Mouse (Mus musculus) midbrain, postnatal 0 days (tissue): ENCODE data around the gene Gna11. TPM values are rescaled to one million over a fixed set of nuclear protein-coding genes. Genes with fewer than 3 reads are reported as not detected.
A peak's percentile ranks its signal among the peaks of the same experiment; 100 is the strongest.

Experiments
- ATAC-seq: fragments of 200-750 bp; cut with Nextera tagmentation; 2 replicates; pipeline ENCODE4 v1.8.0; 2017; ENCODE audit warnings: moderate number of reproducible peaks, mild to moderate bottlenecking, moderate TSS enrichment, moderate library complexity; ENCODE audit not compliant: low FRiP score
- DNase-seq: peaks from one replicate; pipeline ENCODE4 v3.0.0-alpha.2; 2015; ENCODE audit warnings: low spot score
- H3K27ac ChIP-seq: fragments of 300-500 bp; sonication (generic); 2 replicates; pipeline ENCODE4 v1.5.1; 2014; ENCODE audit warnings: low read depth, mild to moderate bottlenecking, low read length, mixed read lengths
- H3K27me3 ChIP-seq: fragments of 300-500 bp; sonication (generic); 2 replicates; pipeline ENCODE4 v1.6.1; 2014; ENCODE audit warnings: low read length, control low read depth, mixed read lengths; ENCODE audit not compliant: insufficient read depth
- H3K36me3 ChIP-seq: fragments of 300-500 bp; sonication (generic); 2 replicates; pipeline ENCODE4 v1.6.1; 2014; ENCODE audit warnings: low read length, control low read depth, mixed read lengths; ENCODE audit not compliant: insufficient read depth
- H3K4me1 ChIP-seq: fragments of 300-500 bp; sonication (generic); 2 replicates; pipeline ENCODE4 v1.6.1; 2014; ENCODE audit warnings: mild to moderate bottlenecking, control low read depth, antibody characterized with exemption, low read length, mixed read lengths; ENCODE audit not compliant: insufficient read depth
- H3K4me2 ChIP-seq: fragments of 300-500 bp; sonication (generic); 2 replicates; pipeline ENCODE4 v1.6.1; 2014; ENCODE audit warnings: low read depth, mild to moderate bottlenecking, low read length, mixed read lengths; ENCODE audit not compliant: poor library complexity, severe bottlenecking
- H3K4me3 ChIP-seq: fragments of 300-500 bp; sonication (generic); 2 replicates; pipeline ENCODE4 v1.5.1; 2014; ENCODE audit warnings: low read depth, mild to moderate bottlenecking, low read length, moderate library complexity
- H3K9ac ChIP-seq: fragments of 300-500 bp; sonication (generic); replicated peaks from 2 replicates; pipeline ENCODE4 v1.6.1; 2014; ENCODE audit warnings: mild to moderate bottlenecking, low read length, moderate library complexity, mixed read lengths; ENCODE audit not compliant: poor library complexity, severe bottlenecking
- H3K9me3 ChIP-seq: fragments of 300-500 bp; sonication (generic); 2 replicates; pipeline ENCODE4 v1.6.1; 2016; ENCODE audit warnings: low read length, control low read depth
- CTCF ChIP-seq: IDR thresholded peaks from 2 replicates; pipeline ENCODE4 v1.5.1; 2016; ENCODE audit warnings: antibody characterized with exemption, mild to moderate bottlenecking
- WGBS: fragments of 180-500 bp; shearing (Covaris S2); extraction: QIAGEN DNeasy Blood & Tissue Kit; methylation state at CpG from one replicate; pipeline ENCODE4 v1.1.7; 2014; 5-methylcytosine and 5-hydroxymethylcytosine counted together
- polyA plus RNA-seq: library from polyadenylated mRNA; unstranded; fragments of >200 nt; fragmentation: Nextera tagmentation; extraction: Ambion mirVana; gene quantifications from 2 replicates; pipeline ENCODE4 v1.2.1, GENCODE M21; 2015
- total RNA-seq: library from RNA; depleted of rRNA; stranded (reverse); fragments of >200 nt; gene quantifications from 2 replicates; pipeline ENCODE4 v1.2.3, GENCODE M21; 2014

The Gna11 gene
- total and polyA plus RNA-seq, 2 experiments from 2014 or later = 108 to 130 TPM

- H3K4me1 ChIP-seq = peaks cover 6% of the 10 kb centered on the region; the same call in 1 of the 2 replicates
- no peak overlapping the region for H3K27ac ChIP-seq
- H3K4me3 ChIP-seq = no peak overlapping the region
- no peaks in the 10 kb centered on the region for H3K36me3 ChIP-seq
- WGBS = 50% methylated on average over 1 of the region's 1 CpGs
- no peaks in the 10 kb centered on the region for H3K9me3 ChIP-seq
- ATAC-seq (no peak), DNase-seq (no peak)
- H3K9ac ChIP-seq = no peak overlapping the region
- no peaks in the 10 kb centered on the region for H3K27me3 ChIP-seq
- H3K4me2 ChIP-seq = no peak overlapping the region
- no peak for TF ChIP-seq CTCF
These were observed 12.5 kb upstream of the Gna11 start for GRCm38 (mm10) chr10:81557491-81557890.

DNA sequence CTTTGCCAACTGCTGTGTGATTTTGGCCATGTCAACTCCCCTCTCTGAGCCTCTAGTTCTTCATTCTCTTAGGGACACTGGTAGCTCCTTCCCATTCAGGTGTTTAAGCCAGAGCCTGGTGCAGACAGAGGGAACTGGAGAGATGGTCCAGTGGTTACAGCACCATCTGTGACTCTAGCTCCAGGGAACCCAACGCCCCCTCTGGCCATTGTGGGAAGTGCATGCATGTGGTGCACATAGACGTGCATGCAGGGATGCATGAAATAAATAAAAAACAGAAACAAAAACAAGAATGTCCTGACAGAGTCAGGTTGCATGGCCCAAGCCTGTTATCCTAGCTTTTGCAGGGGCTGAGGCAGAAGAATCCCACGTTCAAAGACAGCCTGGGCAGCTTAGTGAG is 11.3 kb upstream of the Gna11 start:
- Histone ChIP-seq H3K4me2 (no peak overlapping the region), H3K4me1 (peaks cover 11% of the 10 kb centered on the region; the same call in 1 of the 2 replicates), H3K27me3 (no peaks in the 10 kb centered on the region), H3K9ac (no peak overlapping the region), H3K36me3 (no peaks in the 10 kb centered on the region), H3K27ac (no peak overlapping the region), H3K9me3 (no peaks in the 10 kb centered on the region), H3K4me3 (no peak overlapping the region)
- 77% methylated on average over 3 of the region's 3 CpGs for WGBS
- peak; percentile 65 for TF ChIP-seq CTCF
- DNase-seq = no peak
- no peak for ATAC-seq

- H3K9me3 ChIP-seq = no peaks in the 10 kb centered on the region
- H3K4me2 ChIP-seq = no peak overlapping the region
- H3K4me3 ChIP-seq = no peak overlapping the region
- no peak for DNase-seq
- no peak for ATAC-seq
- H3K4me1 ChIP-seq = 0 out of 2 replicates have a peak, but pooled peaks cover 5% of the 10 kb centered on the region
- H3K27ac ChIP-seq = no peak overlapping the region
- 89% methylated on average over 6 of the region's 6 CpGs for WGBS
- H3K27me3 ChIP-seq = no peaks in the 10 kb centered on the region
- H3K36me3 ChIP-seq = no peaks in the 10 kb centered on the region
- TF ChIP-seq CTCF = no peak
- H3K9ac ChIP-seq = no peak overlapping the region
These were observed 9.1 kb upstream of the Gna11 start for GRCm38 (mm10) chr10:81553807-81554755.

DNA sequence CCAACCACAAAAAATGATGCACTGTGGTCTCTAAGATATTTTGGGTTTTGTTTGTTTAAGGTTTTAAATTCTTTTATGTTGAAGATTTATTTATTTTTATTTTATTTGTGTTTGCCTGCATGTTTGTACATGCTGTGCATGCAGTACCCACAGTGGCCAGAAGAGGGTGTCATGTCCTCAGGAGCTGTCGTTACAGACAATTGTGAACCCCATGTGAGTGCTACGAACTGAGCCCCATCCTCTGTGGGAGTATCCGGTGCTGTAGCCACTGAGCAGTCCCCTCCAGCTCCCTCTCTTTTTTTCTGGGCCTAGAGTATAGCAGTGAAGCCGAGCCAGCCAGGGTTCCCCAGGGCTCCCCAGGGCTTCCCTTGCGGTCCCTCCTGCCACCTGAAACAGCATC is 8.2 kb upstream of the Gna11 start:
- TF ChIP-seq CTCF = peak; percentile 68
- Histone ChIP-seq H3K4me1 (0 out of 2 replicates have a peak, but pooled peaks cover 5% of the 10 kb centered on the region), H3K27ac (no peak overlapping the region), H3K27me3 (no peaks in the 10 kb centered on the region), H3K36me3 (no peaks in the 10 kb centered on the region), H3K9me3 (no peaks in the 10 kb centered on the region), H3K9ac (no peak overlapping the region), H3K4me2 (no peak overlapping the region), H3K4me3 (no peak overlapping the region)
- ATAC-seq (no peak), DNase-seq (no peak)
- 88% methylated on average over 5 of the region's 5 CpGs for WGBS

DNA sequence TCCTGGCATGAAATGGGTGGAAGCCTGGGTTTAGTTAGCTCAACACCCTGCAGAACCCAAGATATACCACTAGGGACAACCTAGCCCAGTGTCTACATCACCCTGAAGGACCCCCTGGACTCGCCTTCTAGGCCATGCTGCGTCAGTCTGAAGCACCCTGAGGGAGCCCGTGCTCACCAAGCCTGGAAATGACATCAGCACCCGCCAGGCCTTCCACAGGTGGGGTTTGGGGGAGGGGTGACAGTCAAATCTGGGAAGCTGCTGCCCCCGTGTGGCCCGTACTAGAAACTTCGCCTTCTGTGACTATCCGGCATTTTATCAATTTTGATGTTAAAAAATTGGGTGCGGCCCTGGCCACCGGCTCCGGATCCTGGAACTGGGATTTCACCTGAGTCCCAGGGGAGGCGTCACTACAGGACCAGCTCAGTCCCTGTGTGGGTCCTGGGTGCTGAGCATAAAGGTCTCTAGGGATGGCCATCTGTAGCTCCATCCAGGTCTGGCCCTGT is 6.7 kb upstream of the Gna11 start:
- no peaks in the 10 kb centered on the region for H3K9me3 ChIP-seq
- DNase-seq = peak; percentile 94
- H3K36me3 ChIP-seq = no peaks in the 10 kb centered on the region
- peak overlapping the region; percentile 17 for H3K4me3 ChIP-seq
- H3K27me3 ChIP-seq = no peaks in the 10 kb centered on the region
- H3K9ac ChIP-seq = no peak overlapping the region
- TF ChIP-seq CTCF = peak; percentile 91
- WGBS = 2% methylated on average over 12 of the region's 12 CpGs
- peak overlapping the region; percentile 32; the same call in 1 of the 2 replicates for H3K4me2 ChIP-seq
- peak overlapping the region; percentile 67 for H3K27ac ChIP-seq
- 0 out of 2 replicates have a peak, but pooled peaks cover 5% of the 10 kb centered on the region for H3K4me1 ChIP-seq
- peak; percentile 91 for ATAC-seq

DNA sequence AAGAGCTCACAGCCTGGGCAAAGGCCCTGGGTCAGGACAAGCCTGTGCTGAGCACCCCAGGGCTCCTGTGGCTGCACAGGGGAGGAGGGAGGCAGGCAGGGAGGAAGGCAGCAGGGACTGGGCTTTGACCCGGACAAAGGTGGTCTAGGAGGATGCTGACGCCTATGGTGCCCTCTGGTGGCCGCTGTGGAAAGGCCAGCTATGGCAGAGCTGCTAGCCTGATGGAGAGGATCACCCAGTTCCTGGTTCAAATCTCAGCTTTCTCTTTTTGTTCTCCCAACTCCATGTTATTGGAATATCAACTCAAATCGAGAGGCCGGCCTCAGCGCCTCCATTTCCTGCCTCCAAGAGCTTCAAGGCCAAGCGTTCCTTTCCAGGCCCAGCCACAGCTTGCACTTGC is 5.3 kb upstream of the Gna11 start:
- WGBS = 12% methylated on average over 7 of the region's 7 CpGs
- Histone ChIP-seq H3K9me3 (no peaks in the 10 kb centered on the region), H3K36me3 (no peaks in the 10 kb centered on the region), H3K4me1 (0 out of 2 replicates have a peak, but pooled peaks cover 5% of the 10 kb centered on the region), H3K9ac (no peak overlapping the region), H3K27me3 (no peaks in the 10 kb centered on the region), H3K27ac (no peak overlapping the region), H3K4me3 (no peak overlapping the region), H3K4me2 (no peak overlapping the region)
- DNase-seq (peak; percentile 39), ATAC-seq (no peak)
- peak; percentile 73 for TF ChIP-seq CTCF
